Mouse (Mus musculus): ENCODE results near the gene Ckap5. TPM values are rescaled to one million over a fixed set of nuclear protein-coding genes. Genes with fewer than 3 reads are reported as not detected.
"Not testable (repeated sequence)": the region's sequence is repeated elsewhere in the genome, so short reads cannot be mapped to it uniquely, and the experiment has no call there.

Ckap5 gene
- polyA plus RNA-seq, 1 experiment from 2014 or later, result 96.3 TPM

- Histone ChIP-seq H3K27ac (ENCODE audit: low read depth) (no peak overlapping the region), H3K4me2 (no peak overlapping the region), H3K4me3 (ENCODE audit: low read depth, low read length) (no peak overlapping the region), H3K9me3 (ENCODE audit: low read depth, low read length) (no peaks in the 10 kb centered on the region), H3K4me1 (ENCODE audit: insufficient read depth) (no peaks in the 10 kb centered on the region), H3K36me3 (ENCODE audit: insufficient read depth) (peaks cover 86% of the 10 kb centered on the region), H3K9ac (no peak overlapping the region), H3K27me3 (ENCODE audit: insufficient read depth, low read length) (no peaks in the 10 kb centered on the region)
- no peak for TF ChIP-seq CTCF (IDR thresholded peaks at IDR 0.05; ENCODE audit: low read depth)
- WGBS, result 96% methylated on average over 2 of the region's 2 CpGs
- DNase-seq (no peak), ATAC-seq (ENCODE audit: insufficient read depth) (no peak)
Measured at GRCm38 (mm10) chr2:91568125-91568524, 41.6 kb downstream of the Ckap5 start.

- no peak for ATAC-seq (ENCODE audit: insufficient read depth)
- Histone ChIP-seq H3K27ac (ENCODE audit: low read depth) (no peak overlapping the region), H3K4me3 (ENCODE audit: low read depth, low read length) (no peak overlapping the region), H3K4me2 (no peak overlapping the region), H3K27me3 (ENCODE audit: insufficient read depth, low read length) (no peaks in the 10 kb centered on the region), H3K9me3 (ENCODE audit: low read depth, low read length) (no peaks in the 10 kb centered on the region), H3K36me3 (ENCODE audit: insufficient read depth) (peaks cover 76% of the 10 kb centered on the region), H3K9ac (no peak overlapping the region), H3K4me1 (ENCODE audit: insufficient read depth) (no peaks in the 10 kb centered on the region)
- no peak for TF ChIP-seq CTCF (IDR thresholded peaks at IDR 0.05; ENCODE audit: low read depth)
- WGBS, result 76% methylated on average over 1 of the region's 1 CpGs
- no peak for DNase-seq
Measured at GRCm38 (mm10) chr2:91580894-91581293, 54.3 kb downstream of the Ckap5 start.

GRCm38 (mm10) chr2:91586242-91586641 lies 59.7 kb downstream of the Ckap5 start:
- H3K27me3 ChIP-seq (ENCODE audit: insufficient read depth, low read length), result no peaks in the 10 kb centered on the region
- no peak overlapping the region for H3K4me3 ChIP-seq (ENCODE audit: low read depth, low read length)
- no peak overlapping the region for H3K9ac ChIP-seq
- no peak for TF ChIP-seq CTCF (IDR thresholded peaks at IDR 0.05; ENCODE audit: low read depth)
- H3K9me3 ChIP-seq (ENCODE audit: low read depth, low read length), result no peaks in the 10 kb centered on the region
- no peaks in the 10 kb centered on the region for H3K4me1 ChIP-seq (ENCODE audit: insufficient read depth)
- H3K36me3 ChIP-seq (ENCODE audit: insufficient read depth), result peaks cover 78% of the 10 kb centered on the region
- DNase-seq (no peak), ATAC-seq (ENCODE audit: insufficient read depth) (no peak)
- 92% methylated on average over 1 of the region's 1 CpGs for WGBS
- no peak overlapping the region for H3K4me2 ChIP-seq
- H3K27ac ChIP-seq (ENCODE audit: low read depth), result no peak overlapping the region

- Histone ChIP-seq H3K27me3 (ENCODE audit: insufficient read depth, low read length) (no peaks in the 10 kb centered on the region), H3K36me3 (ENCODE audit: insufficient read depth) (peaks cover 89% of the 10 kb centered on the region), H3K4me2 (no peak overlapping the region), H3K4me3 (ENCODE audit: low read depth, low read length) (no peak overlapping the region), H3K27ac (ENCODE audit: low read depth) (no peak overlapping the region), H3K4me1 (ENCODE audit: insufficient read depth) (no peaks in the 10 kb centered on the region), H3K9ac (no peak overlapping the region), H3K9me3 (ENCODE audit: low read depth, low read length) (no peaks in the 10 kb centered on the region)
- no peak for TF ChIP-seq CTCF (IDR thresholded peaks at IDR 0.05; ENCODE audit: low read depth)
- 96% methylated on average over 4 of the region's 4 CpGs for WGBS
- no peak for ATAC-seq (ENCODE audit: insufficient read depth)
- DNase-seq, result no peak
Measured at GRCm38 (mm10) chr2:91600475-91600874, 73.9 kb downstream of the Ckap5 start.

- TF ChIP-seq CTCF (IDR thresholded peaks at IDR 0.05; ENCODE audit: low read depth), result peak; percentile 33; the same call in 1 of the 2 replicates
- ATAC-seq (ENCODE audit: insufficient read depth) (no peak), DNase-seq (peak; percentile 21)
- H3K27me3 ChIP-seq (ENCODE audit: insufficient read depth, low read length), result no peaks in the 10 kb centered on the region
- no peak overlapping the region for H3K27ac ChIP-seq (ENCODE audit: low read depth)
- H3K4me3 ChIP-seq (ENCODE audit: low read depth, low read length), result no peak overlapping the region
- no peak overlapping the region for H3K4me2 ChIP-seq
- WGBS, result 86% methylated on average over 4 of the region's 4 CpGs
- H3K4me1 ChIP-seq (ENCODE audit: insufficient read depth), result no peaks in the 10 kb centered on the region
- peaks cover 88% of the 10 kb centered on the region for H3K36me3 ChIP-seq (ENCODE audit: insufficient read depth)
- H3K9me3 ChIP-seq (ENCODE audit: low read depth, low read length), result no peaks in the 10 kb centered on the region
- no peak overlapping the region for H3K9ac ChIP-seq
Measured at GRCm38 (mm10) chr2:91602389-91602788, 75.8 kb downstream of the Ckap5 start.

GRCm38 (mm10) chr2:91609370-91609769 lies 82.8 kb downstream of the Ckap5 start:
- H3K4me2 ChIP-seq; H3K9ac ChIP-seq; H3K27ac ChIP-seq (ENCODE audit: low read depth); H3K4me1 ChIP-seq (ENCODE audit: insufficient read depth); ATAC-seq (ENCODE audit: insufficient read depth); H3K27me3 ChIP-seq (ENCODE audit: insufficient read depth, low read length); H3K9me3 ChIP-seq (ENCODE audit: low read depth, low read length); H3K4me3 ChIP-seq (ENCODE audit: low read depth, low read length): not testable (repeated sequence)
- peak; percentile 6 for DNase-seq
- H3K36me3 ChIP-seq (ENCODE audit: insufficient read depth), result peaks cover 59% of the 10 kb centered on the region

- TF ChIP-seq CTCF (IDR thresholded peaks at IDR 0.05; ENCODE audit: low read depth), result no peak
- no peak overlapping the region for H3K9ac ChIP-seq
- H3K27ac ChIP-seq (ENCODE audit: low read depth), result no peak overlapping the region
- no peak overlapping the region for H3K4me3 ChIP-seq (ENCODE audit: low read depth, low read length)
- no peaks in the 10 kb centered on the region for H3K4me1 ChIP-seq (ENCODE audit: insufficient read depth)
- no peak overlapping the region for H3K4me2 ChIP-seq
- peaks cover 64% of the 10 kb centered on the region for H3K36me3 ChIP-seq (ENCODE audit: insufficient read depth)
- 89% methylated on average over 5 of the region's 5 CpGs for WGBS
- DNase-seq (no peak), ATAC-seq (ENCODE audit: insufficient read depth) (no peak)
- H3K9me3 ChIP-seq (ENCODE audit: low read depth, low read length), result no peaks in the 10 kb centered on the region
- no peaks in the 10 kb centered on the region for H3K27me3 ChIP-seq (ENCODE audit: insufficient read depth, low read length)
Measured at GRCm38 (mm10) chr2:91622356-91622755, 95.8 kb downstream of the Ckap5 start.

- not testable (repeated sequence) for H3K9ac ChIP-seq; H3K27ac ChIP-seq (ENCODE audit: low read depth); H3K9me3 ChIP-seq (ENCODE audit: low read depth, low read length); DNase-seq; H3K4me1 ChIP-seq (ENCODE audit: insufficient read depth); ATAC-seq (ENCODE audit: insufficient read depth); H3K27me3 ChIP-seq (ENCODE audit: insufficient read depth, low read length); H3K4me3 ChIP-seq (ENCODE audit: low read depth, low read length); H3K4me2 ChIP-seq
- peaks cover 54% of the 10 kb centered on the region for H3K36me3 ChIP-seq (ENCODE audit: insufficient read depth)
- 94% methylated on average over 7 of the region's 7 CpGs for WGBS
Measured at GRCm38 (mm10) chr2:91623366-91623765, 96.8 kb downstream of the Ckap5 start.

All from lung, embryonic 14.5 days (tissue).